19 mouse cellular contexts compared by ENCODE assay signal in genomic region chr16:97533751-97534150, GRCm38 (mm10). TPM values are rescaled to one million over a fixed set of nuclear protein-coding genes. Genes with fewer than 3 reads are reported as not detected.
"Had no signal": no experiment of that assay in that cellular context is flagged by ENCODE, and none has a peak within 500 bp of the region (broad histone marks: within the 10 kb centered on the region; RNA-seq: fewer than 3 reads in every experiment).

No protein-coding gene starts in this region.

- H3K9me3 ChIP-seq: kidney, embryonic 15.5 days; limb, embryonic 13.5 days; liver, embryonic 15.5 days; lung, embryonic 15.5 days; midbrain, embryonic 15.5 days; neural tube, embryonic 12.5 days had no signal

- H3K36me3 ChIP-seq: kidney, embryonic 15.5 days; limb, embryonic 13.5 days; liver, embryonic 15.5 days; lung, embryonic 15.5 days; midbrain, embryonic 15.5 days; neural tube, embryonic 12.5 days had no signal

- H3K4me2 ChIP-seq: limb, embryonic 13.5 days; midbrain, embryonic 11.5 days; midbrain, embryonic 15.5 days; neural tube, embryonic 12.5 days had no signal

- H3K9ac ChIP-seq: kidney, embryonic 15.5 days; limb, embryonic 13.5 days; liver, embryonic 15.5 days; lung, embryonic 15.5 days; midbrain, embryonic 15.5 days; neural tube, embryonic 12.5 days had no signal

- H3K27me3 ChIP-seq: kidney, embryonic 15.5 days; limb, embryonic 13.5 days; liver, embryonic 15.5 days; lung, embryonic 15.5 days; midbrain, embryonic 15.5 days; neural tube, embryonic 12.5 days had no signal

- H3K27ac ChIP-seq: kidney, embryonic 15.5 days; limb, embryonic 13.5 days; midbrain, embryonic 15.5 days; neural tube, embryonic 12.5 days had no signal

- H3K4me3 ChIP-seq: kidney, embryonic 15.5 days; limb, embryonic 13.5 days; liver, embryonic 15.5 days; lung, embryonic 15.5 days; midbrain, embryonic 15.5 days; neural tube, embryonic 12.5 days had no signal

- DNase-seq: kidney, postnatal 14 days; right cerebral cortex, postnatal 4 days; spleen, adult 18-20 months; thymus, adult 18-20 months had no signal

RNA-seq across cellular contexts. Expression of gene Fam3b, which starts 19.1 kb away (rescaled TPM):
- total RNA-seq: layer of hippocampus, adult 8-10 months; layer of hippocampus, postnatal 14 days; left cerebral cortex, adult 18-20 months; left cerebral cortex, postnatal 4 days; monocyte, adult 5-6 weeks; neutrophil, adult 5-6 weeks had no signal
- polyA plus RNA-seq: kidney, embryonic 15.5 days; limb, embryonic 13.5 days; liver, embryonic 11.5 days; liver, embryonic 15.5 days; lung, embryonic 15.5 days; midbrain, embryonic 11.5 days; midbrain, embryonic 15.5 days; neural tube, embryonic 12.5 days; stomach, embryonic 14.5 days had no signal
